Mouse (Mus musculus): ENCODE results near the gene Gldc. TPM values are rescaled to one million over a fixed set of nuclear protein-coding genes. Genes with fewer than 3 reads are reported as not detected.

Gldc gene
- polyA plus RNA-seq, 1 experiment = 0.43 TPM

GRCm38 (mm10) chr19:30108616-30109015 is 66.6 kb downstream of the Gldc start:
- Histone ChIP-seq H3K27me3 (ENCODE audit: control insufficient read depth, insufficient read depth, insufficient read length) (no peaks in the 10 kb centered on the region), H3K79me3 (ENCODE audit: low read depth) (no peaks in the 10 kb centered on the region), H3K36me3 (ENCODE audit: control insufficient read depth, insufficient read depth) (no peaks in the 10 kb centered on the region), H3K4me3 (ENCODE audit: insufficient read depth, poor library complexity, severe bottlenecking) (no peak overlapping the region), H3K79me2 (ENCODE audit: control insufficient read depth, insufficient read depth) (no peaks in the 10 kb centered on the region), H3ac (ENCODE audit: control insufficient read depth, insufficient read length, low read depth) (no peak overlapping the region)
- TF ChIP-seq CTCF (IDR thresholded peaks at IDR 0.05; ENCODE audit: control insufficient read depth, insufficient read depth, insufficient read length) (no peak), MAX (IDR thresholded peaks at IDR 0.05) (no peak), USF1 (IDR thresholded peaks at IDR 0.05; ENCODE audit: low read depth) (no peak), MYOG (IDR thresholded peaks at IDR 0.05; ENCODE audit: control insufficient read depth, extremely low read depth, insufficient read length) (no peak), FOSL1 (IDR thresholded peaks at IDR 0.05; ENCODE audit: insufficient read depth, low read length, poor library complexity, severe bottlenecking) (no peak), MYOD1 (IDR thresholded peaks at IDR 0.05; ENCODE audit: control insufficient read depth, insufficient read length, low read depth) (no peak), CEBPB (IDR thresholded peaks at IDR 0.05; ENCODE audit: low read depth) (no peak)

DNA sequence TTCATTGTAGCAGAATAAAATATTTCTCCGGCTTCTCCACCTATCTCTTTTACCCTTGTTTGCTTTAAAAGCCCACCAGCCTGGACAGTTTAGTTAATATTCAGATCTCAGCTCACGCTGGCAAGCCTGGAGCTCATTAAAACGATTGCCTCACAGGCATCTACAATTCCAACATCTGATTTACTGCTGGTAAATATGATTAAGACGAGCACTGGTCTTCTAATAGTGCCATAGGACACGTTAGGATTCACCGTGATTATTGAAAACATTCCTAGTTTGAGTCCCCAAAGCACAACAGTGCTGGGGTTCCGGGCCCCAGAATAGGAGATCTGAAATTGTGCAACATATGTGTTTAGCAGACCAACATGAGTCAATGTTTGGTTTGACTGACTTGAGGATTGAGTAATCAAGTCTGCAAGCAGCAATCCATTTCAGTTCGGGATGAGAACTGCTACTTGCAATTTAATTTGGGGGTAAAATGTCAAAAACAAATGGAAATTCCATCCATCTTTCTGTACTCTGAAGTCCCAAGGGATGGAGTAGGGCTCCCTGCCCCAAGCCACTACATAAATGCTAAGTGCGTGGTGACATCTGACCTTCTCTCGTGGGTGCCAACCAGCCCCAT is 67.9 kb downstream of the Gldc start:
- Histone ChIP-seq H3K79me2 (ENCODE audit: control insufficient read depth, insufficient read depth) (no peaks in the 10 kb centered on the region), H3K4me3 (ENCODE audit: insufficient read depth, poor library complexity, severe bottlenecking) (no peak overlapping the region), H3K36me3 (ENCODE audit: control insufficient read depth, insufficient read depth) (no peaks in the 10 kb centered on the region), H3ac (ENCODE audit: control insufficient read depth, insufficient read length, low read depth) (no peak overlapping the region), H3K27me3 (ENCODE audit: control insufficient read depth, insufficient read depth, insufficient read length) (no peaks in the 10 kb centered on the region), H3K79me3 (ENCODE audit: low read depth) (no peaks in the 10 kb centered on the region)
- TF ChIP-seq MYOG (IDR thresholded peaks at IDR 0.05; ENCODE audit: control insufficient read depth, extremely low read depth, insufficient read length) = no peak
- TF ChIP-seq FOSL1 (IDR thresholded peaks at IDR 0.05; ENCODE audit: insufficient read depth, low read length, poor library complexity, severe bottlenecking) = no peak
- TF ChIP-seq CEBPB (IDR thresholded peaks at IDR 0.05; ENCODE audit: low read depth) = peak; percentile 99
- TF ChIP-seq MAX (IDR thresholded peaks at IDR 0.05) = no peak

- H3K36me3 ChIP-seq (ENCODE audit: control insufficient read depth, insufficient read depth) = no peaks in the 10 kb centered on the region
- TF ChIP-seq MAX (IDR thresholded peaks at IDR 0.05) = no peak
- no peaks in the 10 kb centered on the region for H3K79me3 ChIP-seq (ENCODE audit: low read depth)
- H3ac ChIP-seq (ENCODE audit: control insufficient read depth, insufficient read length, low read depth) = no peak overlapping the region
- H3K4me3 ChIP-seq (ENCODE audit: insufficient read depth, poor library complexity, severe bottlenecking) = no peak overlapping the region
- no peaks in the 10 kb centered on the region for H3K27me3 ChIP-seq (ENCODE audit: control insufficient read depth, insufficient read depth, insufficient read length)
- no peaks in the 10 kb centered on the region for H3K79me2 ChIP-seq (ENCODE audit: control insufficient read depth, insufficient read depth)
Observed at GRCm38 (mm10) chr19:30105045-30105842, 70.0 kb downstream of the Gldc start.

GRCm38 (mm10) chr19:30102620-30103019 is 72.6 kb downstream of the Gldc start:
- TF ChIP-seq CTCF (IDR thresholded peaks at IDR 0.05; ENCODE audit: control insufficient read depth, insufficient read depth, insufficient read length) (no peak), FOSL1 (IDR thresholded peaks at IDR 0.05; ENCODE audit: insufficient read depth, low read length, poor library complexity, severe bottlenecking) (no peak), MAX (IDR thresholded peaks at IDR 0.05) (no peak), USF1 (IDR thresholded peaks at IDR 0.05; ENCODE audit: low read depth) (no peak), MYOD1 (IDR thresholded peaks at IDR 0.05; ENCODE audit: control insufficient read depth, insufficient read length, low read depth) (no peak), CEBPB (IDR thresholded peaks at IDR 0.05; ENCODE audit: low read depth) (no peak), MYOG (IDR thresholded peaks at IDR 0.05; ENCODE audit: control insufficient read depth, extremely low read depth, insufficient read length) (no peak)
- H3ac ChIP-seq (ENCODE audit: control insufficient read depth, insufficient read length, low read depth) = no peak overlapping the region
- no peak overlapping the region for H3K4me3 ChIP-seq (ENCODE audit: insufficient read depth, poor library complexity, severe bottlenecking)
- H3K79me3 ChIP-seq (ENCODE audit: low read depth) = no peaks in the 10 kb centered on the region
- no peaks in the 10 kb centered on the region for H3K27me3 ChIP-seq (ENCODE audit: control insufficient read depth, insufficient read depth, insufficient read length)
- peaks cover 17% of the 10 kb centered on the region for H3K36me3 ChIP-seq (ENCODE audit: control insufficient read depth, insufficient read depth)
- H3K79me2 ChIP-seq (ENCODE audit: control insufficient read depth, insufficient read depth) = no peaks in the 10 kb centered on the region

GRCm38 (mm10) chr19:30100571-30100970 is 74.7 kb downstream of the Gldc start:
- TF ChIP-seq CTCF (IDR thresholded peaks at IDR 0.05; ENCODE audit: control insufficient read depth, insufficient read depth, insufficient read length) = no peak
- no peaks in the 10 kb centered on the region for H3K79me3 ChIP-seq (ENCODE audit: low read depth)
- no peak overlapping the region for H3ac ChIP-seq (ENCODE audit: control insufficient read depth, insufficient read length, low read depth)
- peaks cover 34% of the 10 kb centered on the region for H3K36me3 ChIP-seq (ENCODE audit: control insufficient read depth, insufficient read depth)
- no peak overlapping the region for H3K4me3 ChIP-seq (ENCODE audit: insufficient read depth, poor library complexity, severe bottlenecking)
- no peaks in the 10 kb centered on the region for H3K79me2 ChIP-seq (ENCODE audit: control insufficient read depth, insufficient read depth)
- H3K27me3 ChIP-seq (ENCODE audit: control insufficient read depth, insufficient read depth, insufficient read length) = no peaks in the 10 kb centered on the region

DNA sequence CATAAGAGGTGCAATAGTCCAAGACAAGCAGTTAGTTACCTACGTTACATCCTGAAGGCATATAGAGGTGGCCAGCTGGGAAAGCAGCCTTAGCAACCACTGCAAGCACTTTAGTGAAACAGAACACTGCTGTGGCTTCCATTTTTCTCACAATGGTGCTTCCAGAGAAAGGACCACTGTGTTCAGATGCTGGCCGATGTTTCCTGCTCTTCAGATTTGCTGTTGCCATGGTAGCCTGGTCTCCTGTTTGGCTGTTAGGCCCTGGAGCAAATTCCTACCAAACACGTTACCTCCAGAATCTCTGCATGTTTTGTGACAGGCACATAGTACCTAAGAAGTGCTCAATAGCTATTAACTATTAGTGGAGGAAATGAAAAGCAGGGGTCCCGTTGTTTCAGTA is 78.2 kb downstream of the Gldc start:
- Histone ChIP-seq H3K36me3 (ENCODE audit: control insufficient read depth, insufficient read depth) (peaks cover 69% of the 10 kb centered on the region), H3K4me3 (ENCODE audit: insufficient read depth, poor library complexity, severe bottlenecking) (no peak overlapping the region), H3ac (ENCODE audit: control insufficient read depth, insufficient read length, low read depth) (no peak overlapping the region), H3K27me3 (ENCODE audit: control insufficient read depth, insufficient read depth, insufficient read length) (no peaks in the 10 kb centered on the region), H3K79me3 (ENCODE audit: low read depth) (no peaks in the 10 kb centered on the region), H3K79me2 (ENCODE audit: control insufficient read depth, insufficient read depth) (no peaks in the 10 kb centered on the region)
- no peak for TF ChIP-seq CEBPB (IDR thresholded peaks at IDR 0.05; ENCODE audit: low read depth)
- no peak for TF ChIP-seq FOSL1 (IDR thresholded peaks at IDR 0.05; ENCODE audit: insufficient read depth, low read length, poor library complexity, severe bottlenecking)
- TF ChIP-seq CTCF (IDR thresholded peaks at IDR 0.05; ENCODE audit: control insufficient read depth, insufficient read depth, insufficient read length) = no peak
- TF ChIP-seq USF1 (IDR thresholded peaks at IDR 0.05; ENCODE audit: low read depth) = no peak
- no peak for TF ChIP-seq MYOG (IDR thresholded peaks at IDR 0.05; ENCODE audit: control insufficient read depth, extremely low read depth, insufficient read length)
- TF ChIP-seq MYOD1 (IDR thresholded peaks at IDR 0.05; ENCODE audit: control insufficient read depth, insufficient read length, low read depth) = no peak
- TF ChIP-seq MAX (IDR thresholded peaks at IDR 0.05) = no peak
